Mouse (Mus musculus) cerebellum, adult 18-20 months (tissue): ENCODE measurements at regions not wholly inside any gene's neighbourhood (a gene's known extent, or its start where the extent isn't known, plus 50 kb on each side); places are given as distances from the start of the nearest gene placed in this dataset.
"Not testable (repeated sequence)": the region's sequence is repeated elsewhere in the genome, so short reads cannot be mapped to it uniquely, and the experiment has no call there.

Source experiments
- DNase-seq, 2 experiments: peaks; one replicate each; pipeline ENCODE4 v3.0.0; 2021

GRCm38 (mm10) chr16:55515228-55515696 lies 217.5 kb upstream of the Zpld1 start:
- no peak for DNase-seq

- no peak for DNase-seq
Measured at GRCm38 (mm10) chr16:55514448-55515200, 216.8 kb upstream of the Zpld1 start.

- DNase-seq, result no peak
Measured at GRCm38 (mm10) chr16:55504796-55505413, 207.1 kb upstream of the Zpld1 start.

- no peak for DNase-seq
Measured at GRCm38 (mm10) chr16:55504274-55504673, 206.5 kb upstream of the Zpld1 start.

- DNase-seq, result no peak
Measured at GRCm38 (mm10) chr16:55503273-55503672, 205.5 kb upstream of the Zpld1 start.

GRCm38 (mm10) chr16:55499831-55500230 lies 202.0 kb upstream of the Zpld1 start:
- DNase-seq, result not testable (repeated sequence)

- DNase-seq, result no peak
Measured at GRCm38 (mm10) chr16:55495051-55495450, 197.3 kb upstream of the Zpld1 start.

GRCm38 (mm10) chr16:55494162-55494561 lies 196.4 kb upstream of the Zpld1 start:
- DNase-seq, result no peak

GRCm38 (mm10) chr16:55492111-55492510 lies 194.3 kb upstream of the Zpld1 start:
- no peak for DNase-seq

GRCm38 (mm10) chr16:55484391-55484790 lies 186.6 kb upstream of the Zpld1 start:
- DNase-seq, result no peak

- no peak for DNase-seq
Measured at GRCm38 (mm10) chr16:55480745-55481144, 183.0 kb upstream of the Zpld1 start.

- no peak for DNase-seq
Measured at GRCm38 (mm10) chr16:55480304-55480703, 182.5 kb upstream of the Zpld1 start.

GRCm38 (mm10) chr16:55476544-55477208 lies 178.9 kb upstream of the Zpld1 start:
- DNase-seq, result peak; percentile 23 to 36

GRCm38 (mm10) chr16:55474950-55475525 lies 177.3 kb upstream of the Zpld1 start:
- DNase-seq, result no peak

- no peak for DNase-seq
Measured at GRCm38 (mm10) chr16:55471396-55471795, 173.6 kb upstream of the Zpld1 start.

GRCm38 (mm10) chr16:55470721-55471120 lies 172.9 kb upstream of the Zpld1 start:
- no peak for DNase-seq

- DNase-seq, result no peak
Measured at GRCm38 (mm10) chr16:55469703-55470102, 171.9 kb upstream of the Zpld1 start.

- DNase-seq, result peak; percentile 41 to 48
Measured at GRCm38 (mm10) chr16:55468833-55469458, 171.2 kb upstream of the Zpld1 start.

- no peak for DNase-seq
Measured at GRCm38 (mm10) chr16:55460519-55460918, 162.7 kb upstream of the Zpld1 start.

GRCm38 (mm10) chr16:55447581-55447980 lies 149.8 kb upstream of the Zpld1 start:
- DNase-seq, result no peak

GRCm38 (mm10) chr16:55442821-55443581 lies 145.2 kb upstream of the Zpld1 start:
- DNase-seq, result no peak
